Mouse (Mus musculus): ENCODE measurements at regions not wholly inside any gene's neighbourhood (a gene's known extent, or its start where the extent isn't known, plus 50 kb on each side); places are given as distances from the start of the nearest gene placed in this dataset.

DNA sequence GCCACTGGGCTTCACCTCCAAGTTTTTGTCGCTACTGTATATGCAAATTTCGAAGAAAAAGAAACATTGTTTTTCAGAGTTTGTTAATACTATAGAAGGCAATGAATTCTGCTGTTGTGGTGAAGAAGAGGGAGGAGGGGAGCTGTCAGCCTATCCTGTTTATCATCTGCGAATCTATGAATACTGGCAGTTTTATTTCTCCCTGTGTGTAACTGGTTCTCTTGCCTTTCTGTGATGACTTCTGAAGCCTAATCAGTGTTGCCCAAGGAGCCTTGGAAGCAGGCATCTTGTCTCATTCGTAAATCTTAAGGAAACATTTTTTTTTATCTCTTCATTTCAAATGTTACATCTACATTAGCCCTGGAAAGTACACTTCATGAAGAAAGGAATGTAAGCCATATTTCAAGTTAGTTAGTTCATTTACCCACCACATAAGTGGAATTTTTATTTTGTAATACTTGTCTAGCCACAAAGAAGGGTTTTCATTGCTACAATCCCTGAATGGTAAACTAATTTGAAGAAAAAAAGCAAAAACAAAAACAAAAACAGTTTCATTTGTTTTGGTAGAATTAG is 251.5 kb upstream of the Fn1 start:
- H3K4me1 ChIP-seq (ENCODE audit: control insufficient read depth, insufficient read depth, low read length), result no peaks in the 10 kb centered on the region
- no peak overlapping the region for H3K27ac ChIP-seq (ENCODE audit: low read depth, low read length)
- H3K4me3 ChIP-seq (ENCODE audit: low read depth, low read length), result no peak overlapping the region
- ATAC-seq (no peak), DNase-seq (ENCODE audit: low spot score) (no peak)
- no peak overlapping the region for H3K4me2 ChIP-seq (ENCODE audit: low read length)
- no peaks in the 10 kb centered on the region for H3K36me3 ChIP-seq (ENCODE audit: control insufficient read depth, insufficient read depth, low read length)
- 88% methylated on average over 4 of the region's 4 CpGs for WGBS
- H3K9me3 ChIP-seq (replicated peaks; ENCODE audit: control insufficient read depth, low read length), result no peaks in the 10 kb centered on the region
- H3K27me3 ChIP-seq (replicated peaks; ENCODE audit: control insufficient read depth, insufficient read depth, low read length), result no peaks in the 10 kb centered on the region
- no peak overlapping the region for H3K9ac ChIP-seq (ENCODE audit: low read length)

DNA sequence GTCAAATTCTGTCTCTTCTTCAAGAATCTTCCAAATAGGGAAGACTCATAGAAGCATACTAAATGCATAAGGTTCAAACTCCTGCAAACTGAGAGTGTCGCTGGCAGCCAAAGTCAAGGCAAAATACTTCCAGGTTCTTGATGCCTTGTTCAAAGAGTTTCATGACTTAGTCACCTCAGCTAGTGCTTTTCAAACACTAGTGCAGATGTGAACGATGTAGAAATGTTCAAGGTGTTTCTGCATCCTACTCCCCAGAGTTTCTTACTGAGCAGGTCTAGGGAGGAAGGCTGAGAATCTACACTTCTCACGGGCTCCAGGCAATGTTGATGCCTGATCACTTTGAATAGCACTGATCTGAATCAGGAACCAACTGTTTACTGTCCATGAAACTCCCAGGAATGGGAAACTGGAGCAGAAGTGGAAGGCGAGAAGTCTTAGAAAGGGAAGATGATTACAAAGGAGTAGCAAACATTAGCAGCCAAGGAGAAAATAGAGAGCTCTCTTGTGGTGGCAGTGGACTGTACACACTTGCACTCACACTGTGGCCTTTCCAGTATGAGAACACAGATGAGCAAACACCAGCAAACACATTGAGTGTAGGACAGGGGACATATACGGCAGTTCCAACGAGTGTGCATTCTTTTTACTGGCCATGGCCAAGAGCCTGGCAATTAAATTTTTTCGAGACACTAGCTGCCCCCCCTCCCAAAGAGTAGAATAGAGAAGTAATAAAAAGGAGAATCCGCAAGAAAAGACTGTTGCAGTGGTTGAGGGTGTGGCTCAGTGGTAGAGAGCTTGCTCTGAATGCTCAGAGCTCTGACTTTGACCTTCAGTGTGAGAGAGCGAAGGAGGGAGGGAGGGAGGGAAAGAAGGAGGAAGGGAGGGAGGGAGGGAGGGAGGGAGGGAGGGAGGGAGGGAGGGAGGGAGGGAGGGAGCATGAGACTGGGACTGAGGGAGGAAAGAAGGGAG is 247.4 kb upstream of the Fn1 start:
- no peak overlapping the region for H3K9ac ChIP-seq (ENCODE audit: low read length)
- no peaks in the 10 kb centered on the region for H3K27me3 ChIP-seq (replicated peaks; ENCODE audit: control insufficient read depth, insufficient read depth, low read length)
- H3K4me1 ChIP-seq (ENCODE audit: control insufficient read depth, insufficient read depth, low read length), result no peaks in the 10 kb centered on the region
- H3K36me3 ChIP-seq (ENCODE audit: control insufficient read depth, insufficient read depth, low read length), result no peaks in the 10 kb centered on the region
- no peaks in the 10 kb centered on the region for H3K9me3 ChIP-seq (replicated peaks; ENCODE audit: control insufficient read depth, low read length)
- DNase-seq (ENCODE audit: low spot score) (no peak), ATAC-seq (no peak)
- 82% methylated on average over 8 of the region's 9 CpGs for WGBS
- H3K4me2 ChIP-seq (ENCODE audit: low read length), result no peak overlapping the region
- no peak overlapping the region for H3K27ac ChIP-seq (ENCODE audit: low read depth, low read length)
- no peak overlapping the region for H3K4me3 ChIP-seq (ENCODE audit: low read depth, low read length)

DNA sequence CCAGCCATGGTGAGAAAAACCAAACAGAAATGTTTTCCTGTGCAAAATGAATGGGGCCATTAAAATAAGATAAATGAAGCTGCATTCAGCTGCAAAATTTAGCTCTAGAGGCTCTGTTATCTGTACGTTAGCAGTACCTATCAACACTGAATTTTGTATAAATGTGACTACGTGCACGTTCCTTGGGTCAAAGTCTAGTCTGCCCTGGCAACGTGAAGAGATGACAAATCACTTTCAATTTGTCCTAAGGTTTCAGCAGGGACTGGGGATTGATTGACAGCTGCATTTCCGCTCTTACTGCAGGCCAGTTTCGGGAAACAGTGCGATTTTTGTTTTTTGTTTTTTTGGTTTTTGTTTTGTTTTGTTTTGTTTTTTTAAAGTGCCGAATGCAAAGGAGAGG is 246.1 kb upstream of the Fn1 start:
- Histone ChIP-seq H3K9me3 (replicated peaks; ENCODE audit: control insufficient read depth, low read length) (no peaks in the 10 kb centered on the region), H3K36me3 (ENCODE audit: control insufficient read depth, insufficient read depth, low read length) (no peaks in the 10 kb centered on the region), H3K4me1 (ENCODE audit: control insufficient read depth, insufficient read depth, low read length) (no peaks in the 10 kb centered on the region), H3K27me3 (replicated peaks; ENCODE audit: control insufficient read depth, insufficient read depth, low read length) (no peaks in the 10 kb centered on the region), H3K27ac (ENCODE audit: low read depth, low read length) (no peak overlapping the region), H3K4me3 (ENCODE audit: low read depth, low read length) (no peak overlapping the region), H3K9ac (ENCODE audit: low read length) (no peak overlapping the region), H3K4me2 (ENCODE audit: low read length) (no peak overlapping the region)
- ATAC-seq (no peak), DNase-seq (ENCODE audit: low spot score) (no peak)
- 75% methylated on average over 8 of the region's 8 CpGs for WGBS

DNA sequence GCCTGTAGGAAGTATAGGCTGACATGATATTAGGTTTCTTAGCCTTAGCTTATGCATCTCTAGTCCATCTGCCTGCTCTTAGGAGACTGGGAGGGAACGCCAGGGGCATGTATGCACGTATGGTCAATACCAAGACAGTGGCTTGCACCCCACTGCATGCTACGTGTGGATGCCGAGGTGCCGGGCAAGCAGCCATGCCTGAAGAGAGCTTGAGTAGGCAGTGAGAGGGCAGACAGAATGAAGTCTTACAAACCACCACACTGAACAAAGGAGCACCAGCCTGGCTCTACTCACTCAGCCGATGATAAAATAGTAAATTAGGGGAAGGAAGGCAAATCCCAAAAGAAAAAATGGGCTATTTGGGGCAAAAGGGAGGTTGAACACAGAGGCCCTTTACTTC is 245.2 kb upstream of the Fn1 start:
- H3K36me3 ChIP-seq (ENCODE audit: control insufficient read depth, insufficient read depth, low read length), result no peaks in the 10 kb centered on the region
- no peaks in the 10 kb centered on the region for H3K27me3 ChIP-seq (replicated peaks; ENCODE audit: control insufficient read depth, insufficient read depth, low read length)
- H3K4me3 ChIP-seq (ENCODE audit: low read depth, low read length), result no peak overlapping the region
- no peaks in the 10 kb centered on the region for H3K9me3 ChIP-seq (replicated peaks; ENCODE audit: control insufficient read depth, low read length)
- peak overlapping the region; percentile 5; the same call in 1 of the 2 replicates for H3K27ac ChIP-seq (ENCODE audit: low read depth, low read length)
- no peaks in the 10 kb centered on the region for H3K4me1 ChIP-seq (ENCODE audit: control insufficient read depth, insufficient read depth, low read length)
- peak; percentile 58; the same call in 1 of the 2 replicates for ATAC-seq
- 64% methylated on average over 6 of the region's 6 CpGs for WGBS
- H3K4me2 ChIP-seq (ENCODE audit: low read length), result no peak overlapping the region
- H3K9ac ChIP-seq (ENCODE audit: low read length), result no peak overlapping the region
- DNase-seq (ENCODE audit: low spot score), result peak; percentile 23

GRCm38 (mm10) chr1:71897464-71898051 is 244.6 kb upstream of the Fn1 start:
- Histone ChIP-seq H3K9ac (ENCODE audit: low read length) (no peak overlapping the region), H3K4me1 (ENCODE audit: control insufficient read depth, insufficient read depth, low read length) (no peaks in the 10 kb centered on the region), H3K4me2 (ENCODE audit: low read length) (no peak overlapping the region), H3K36me3 (ENCODE audit: control insufficient read depth, insufficient read depth, low read length) (no peaks in the 10 kb centered on the region), H3K9me3 (replicated peaks; ENCODE audit: control insufficient read depth, low read length) (no peaks in the 10 kb centered on the region), H3K27ac (ENCODE audit: low read depth, low read length) (no peak overlapping the region), H3K27me3 (replicated peaks; ENCODE audit: control insufficient read depth, insufficient read depth, low read length) (no peaks in the 10 kb centered on the region), H3K4me3 (ENCODE audit: low read depth, low read length) (no peak overlapping the region)
- WGBS, result 69% methylated on average over 8 of the region's 8 CpGs
- peak; percentile 48; the same call in 1 of the 2 replicates for ATAC-seq
- peak; percentile 64 for DNase-seq (ENCODE audit: low spot score)

DNA sequence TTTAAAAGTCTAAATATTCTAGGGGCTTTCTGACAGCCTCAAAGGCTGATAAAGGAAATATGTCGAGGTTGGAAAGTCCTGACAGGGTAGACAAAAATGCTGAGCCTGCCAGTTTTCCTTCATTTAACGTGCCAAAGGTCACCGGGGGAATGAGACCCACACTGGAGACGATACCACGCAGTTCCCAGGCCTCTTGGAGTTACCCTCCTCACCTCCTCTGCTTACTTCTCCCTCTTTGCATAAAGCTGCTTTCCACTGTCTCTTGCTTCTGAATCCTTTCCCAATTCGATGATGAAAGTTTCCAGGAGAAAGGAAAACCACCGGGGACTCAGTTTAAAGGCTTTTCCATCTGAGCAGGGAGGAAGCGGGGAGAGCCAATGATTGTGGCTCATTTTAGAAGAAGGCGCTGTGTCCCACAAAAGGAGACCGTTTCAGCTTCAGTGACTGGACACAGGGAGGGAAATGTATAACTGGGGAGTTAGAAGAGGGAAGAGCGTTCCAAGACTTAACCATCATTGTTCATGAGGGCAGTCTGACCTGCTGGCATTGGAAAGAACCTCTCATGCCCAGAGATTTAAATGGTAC is 243.2 kb upstream of the Fn1 start:
- ATAC-seq (no peak), DNase-seq (ENCODE audit: low spot score) (no peak)
- H3K4me2 ChIP-seq (ENCODE audit: low read length), result no peak overlapping the region
- H3K9me3 ChIP-seq (replicated peaks; ENCODE audit: control insufficient read depth, low read length), result no peaks in the 10 kb centered on the region
- no peak overlapping the region for H3K27ac ChIP-seq (ENCODE audit: low read depth, low read length)
- H3K4me3 ChIP-seq (ENCODE audit: low read depth, low read length), result no peak overlapping the region
- H3K36me3 ChIP-seq (ENCODE audit: control insufficient read depth, insufficient read depth, low read length), result no peaks in the 10 kb centered on the region
- 68% methylated on average over 11 of the region's 11 CpGs for WGBS
- H3K9ac ChIP-seq (ENCODE audit: low read length), result no peak overlapping the region
- H3K27me3 ChIP-seq (replicated peaks; ENCODE audit: control insufficient read depth, insufficient read depth, low read length), result no peaks in the 10 kb centered on the region
- H3K4me1 ChIP-seq (ENCODE audit: control insufficient read depth, insufficient read depth, low read length), result no peaks in the 10 kb centered on the region

DNA sequence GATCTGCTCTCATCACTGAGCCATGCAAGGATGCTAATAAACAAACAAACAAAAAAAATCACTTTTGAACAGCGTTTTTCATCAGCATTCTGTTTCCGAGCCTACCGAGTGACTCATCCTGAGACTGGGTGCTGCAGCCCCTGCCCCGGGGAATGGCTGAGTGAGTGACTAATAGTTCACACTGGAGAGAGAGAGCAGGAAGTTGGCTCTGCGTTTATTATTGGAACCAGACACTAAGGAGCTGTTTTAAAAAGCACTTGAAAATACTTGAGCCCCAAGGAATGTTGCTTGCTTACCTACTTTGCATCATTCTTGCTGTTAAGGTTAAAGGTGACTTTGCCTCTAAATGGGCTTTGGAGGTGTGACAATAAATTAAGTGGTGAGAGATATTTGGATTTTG is 240.6 kb upstream of the Fn1 start:
- H3K36me3 ChIP-seq (ENCODE audit: control insufficient read depth, insufficient read depth, low read length), result no peaks in the 10 kb centered on the region
- H3K4me2 ChIP-seq (ENCODE audit: low read length), result no peak overlapping the region
- H3K4me3 ChIP-seq (ENCODE audit: low read depth, low read length), result no peak overlapping the region
- WGBS, result 89% methylated on average over 5 of the region's 5 CpGs
- no peak for DNase-seq (ENCODE audit: low spot score)
- no peak overlapping the region for H3K9ac ChIP-seq (ENCODE audit: low read length)
- no peak overlapping the region for H3K27ac ChIP-seq (ENCODE audit: low read depth, low read length)
- no peaks in the 10 kb centered on the region for H3K9me3 ChIP-seq (replicated peaks; ENCODE audit: control insufficient read depth, low read length)
- no peaks in the 10 kb centered on the region for H3K27me3 ChIP-seq (replicated peaks; ENCODE audit: control insufficient read depth, insufficient read depth, low read length)
- no peak for ATAC-seq
- H3K4me1 ChIP-seq (ENCODE audit: control insufficient read depth, insufficient read depth, low read length), result no peaks in the 10 kb centered on the region

DNA sequence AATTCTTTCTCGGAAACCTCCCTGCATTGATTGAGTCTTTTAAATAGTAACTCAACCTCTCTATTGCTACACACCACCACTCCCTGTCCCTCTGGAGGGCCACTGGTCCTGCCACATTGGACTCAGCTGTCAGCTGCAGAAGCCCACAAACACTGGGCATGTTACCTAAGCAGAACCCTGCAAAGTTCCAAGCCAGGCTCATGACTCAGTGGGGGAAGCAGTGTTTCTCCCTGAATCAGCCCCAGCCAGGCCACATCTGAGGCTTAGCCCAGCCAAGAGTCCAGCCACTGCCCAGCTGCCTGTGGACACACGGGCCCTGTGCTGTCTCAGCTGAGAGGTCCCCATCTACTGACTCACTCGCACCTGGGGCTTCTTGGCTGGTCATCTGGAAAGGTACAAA is 234.8 kb upstream of the Fn1 start:
- 88% methylated on average over 3 of the region's 3 CpGs for WGBS
- Histone ChIP-seq H3K9ac (ENCODE audit: low read length) (no peak overlapping the region), H3K36me3 (ENCODE audit: control insufficient read depth, insufficient read depth, low read length) (no peaks in the 10 kb centered on the region), H3K27ac (ENCODE audit: low read depth, low read length) (no peak overlapping the region), H3K4me2 (ENCODE audit: low read length) (no peak overlapping the region), H3K4me1 (ENCODE audit: control insufficient read depth, insufficient read depth, low read length) (no peaks in the 10 kb centered on the region), H3K4me3 (ENCODE audit: low read depth, low read length) (no peak overlapping the region), H3K27me3 (replicated peaks; ENCODE audit: control insufficient read depth, insufficient read depth, low read length) (no peaks in the 10 kb centered on the region), H3K9me3 (replicated peaks; ENCODE audit: control insufficient read depth, low read length) (no peaks in the 10 kb centered on the region)
- no peak for DNase-seq (ENCODE audit: low spot score)
- no peak for ATAC-seq

Data from forebrain, embryonic 14.5 days (tissue).